Mouse (Mus musculus): ENCODE measurements around the gene Sult1a1. TPM values are rescaled to one million over a fixed set of nuclear protein-coding genes. Genes with fewer than 3 reads are reported as not detected.

Sult1a1 gene
- polyA plus RNA-seq, 1 experiment = 1.6 TPM

DNA sequence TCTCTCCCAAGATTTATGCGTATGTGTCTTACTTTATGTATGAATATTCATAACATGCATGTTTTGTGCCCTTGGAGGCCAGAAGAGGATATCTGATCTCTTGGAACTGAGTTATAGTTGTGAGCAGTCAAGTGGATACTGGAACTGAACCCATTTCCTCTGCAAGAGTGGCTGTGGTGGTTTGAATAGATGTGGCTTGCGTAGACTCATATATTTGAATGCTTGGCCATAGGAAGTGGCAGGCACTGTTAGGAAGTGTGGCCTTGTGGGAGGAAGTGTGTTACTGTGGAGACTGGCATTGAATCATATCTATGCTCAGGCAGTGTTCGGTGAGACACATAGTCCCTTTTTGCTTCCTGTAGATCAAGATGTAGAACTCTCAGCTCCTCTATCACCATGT is 20.5 kb downstream of the Sult1a1 start:
- DNase-seq (ENCODE audit: low read depth) = no peak
- TF ChIP-seq CTCF (IDR thresholded peaks at IDR 0.05; ENCODE audit: borderline replicate concordance, extremely low read depth, insufficient read depth, insufficient read length) (no peak), POLR2A (IDR thresholded peaks at IDR 0.05; ENCODE audit: borderline replicate concordance, extremely low read depth, insufficient read depth, insufficient read length, poor library complexity, severe bottlenecking) (no peak)

DNA sequence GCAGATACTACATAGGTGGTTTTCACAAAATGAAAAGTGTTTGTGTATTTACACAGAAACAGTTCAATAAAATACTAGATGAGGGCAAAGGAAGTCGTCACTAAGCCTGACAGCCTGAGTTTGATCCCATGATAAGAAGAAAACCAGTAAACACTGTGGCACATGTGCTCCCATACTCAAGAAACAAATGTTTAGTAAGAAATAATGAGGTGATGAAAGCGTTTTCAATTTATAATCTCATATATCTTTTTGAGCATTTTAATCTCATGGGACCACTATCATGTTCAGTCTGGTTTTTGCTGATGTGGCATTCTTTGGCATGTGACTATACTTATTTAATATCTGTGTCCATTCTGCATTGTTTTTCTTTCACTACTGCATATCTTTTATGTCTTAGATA is 22.2 kb downstream of the Sult1a1 start:
- TF ChIP-seq CTCF (IDR thresholded peaks at IDR 0.05; ENCODE audit: borderline replicate concordance, extremely low read depth, insufficient read depth, insufficient read length) = no peak
- TF ChIP-seq POLR2A (IDR thresholded peaks at IDR 0.05; ENCODE audit: borderline replicate concordance, extremely low read depth, insufficient read depth, insufficient read length, poor library complexity, severe bottlenecking) = no peak

GRCm38 (mm10) chr7:126650852-126651251 is 25.4 kb downstream of the Sult1a1 start:
- no peak for DNase-seq (ENCODE audit: low read depth)
- TF ChIP-seq CTCF (IDR thresholded peaks at IDR 0.05; ENCODE audit: borderline replicate concordance, extremely low read depth, insufficient read depth, insufficient read length) (no peak), POLR2A (IDR thresholded peaks at IDR 0.05; ENCODE audit: borderline replicate concordance, extremely low read depth, insufficient read depth, insufficient read length, poor library complexity, severe bottlenecking) (no peak)

More for the DNA sequence above, 22.2 kb downstream of the Sult1a1 start:
- DNase-seq (ENCODE audit: low read depth) = no peak

GRCm38 (mm10) chr7:126649231-126650051 is 26.8 kb downstream of the Sult1a1 start, which contains the start of gene Sgf29:
Sgf29 (plus strand) TSS chr7:126649309.
- peak; percentile 98 for DNase-seq (ENCODE audit: low read depth)
- peak; percentile 99 for TF ChIP-seq POLR2A (IDR thresholded peaks at IDR 0.05; ENCODE audit: borderline replicate concordance, extremely low read depth, insufficient read depth, insufficient read length, poor library complexity, severe bottlenecking)
- no peak for TF ChIP-seq CTCF (IDR thresholded peaks at IDR 0.05; ENCODE audit: borderline replicate concordance, extremely low read depth, insufficient read depth, insufficient read length)

GRCm38 (mm10) chr7:126648486-126648885 is 27.7 kb downstream of the Sult1a1 start:
- DNase-seq (ENCODE audit: low read depth) = peak; percentile 15
- TF ChIP-seq CTCF (IDR thresholded peaks at IDR 0.05; ENCODE audit: borderline replicate concordance, extremely low read depth, insufficient read depth, insufficient read length) (no peak), POLR2A (IDR thresholded peaks at IDR 0.05; ENCODE audit: borderline replicate concordance, extremely low read depth, insufficient read depth, insufficient read length, poor library complexity, severe bottlenecking) (no peak)

DNA sequence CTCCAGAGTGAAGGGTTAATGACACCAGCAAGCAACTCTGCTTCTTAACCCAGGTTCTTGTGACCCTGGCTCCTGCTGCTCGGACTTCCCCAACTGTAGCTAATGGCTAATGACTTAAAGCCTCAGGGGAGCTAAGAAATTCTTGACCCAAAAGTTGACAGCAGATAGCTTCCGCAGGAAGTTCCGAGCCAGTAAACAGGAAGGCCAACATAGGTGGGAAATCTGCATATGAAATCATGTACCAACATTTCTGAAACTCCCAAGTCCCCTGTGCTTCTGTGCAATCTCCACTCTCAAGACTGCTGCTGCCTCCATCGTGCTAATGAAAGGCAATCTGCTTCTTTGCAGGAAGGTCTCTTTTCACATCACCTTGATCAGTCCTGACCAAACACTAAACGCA is 30.5 kb downstream of the Sult1a1 start:
- DNase-seq (ENCODE audit: low read depth) = no peak
- TF ChIP-seq POLR2A (IDR thresholded peaks at IDR 0.05; ENCODE audit: borderline replicate concordance, extremely low read depth, insufficient read depth, insufficient read length, poor library complexity, severe bottlenecking) (no peak), CTCF (IDR thresholded peaks at IDR 0.05; ENCODE audit: borderline replicate concordance, extremely low read depth, insufficient read depth, insufficient read length) (no peak)

DNA sequence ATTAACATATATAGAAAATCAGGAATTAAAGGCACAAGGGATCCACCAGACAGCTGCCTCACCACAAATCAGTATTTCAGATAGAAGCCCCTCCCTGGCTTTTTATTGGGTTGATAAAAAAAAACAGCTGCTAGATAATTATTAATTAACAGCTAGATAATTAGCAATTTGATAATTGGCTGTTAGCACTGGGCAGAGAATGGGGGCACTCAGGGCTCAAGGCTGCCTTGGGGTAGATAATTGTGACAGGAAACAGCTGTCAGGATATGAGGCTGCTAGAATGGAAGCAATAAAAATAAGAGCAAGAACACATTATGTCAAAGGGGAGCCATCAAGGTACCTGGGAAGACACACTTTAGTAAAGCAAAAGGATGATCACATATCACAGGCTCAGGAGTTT is 31.3 kb downstream of the Sult1a1 start:
- no peak for TF ChIP-seq CTCF (IDR thresholded peaks at IDR 0.05; ENCODE audit: borderline replicate concordance, extremely low read depth, insufficient read depth, insufficient read length)
- no peak for TF ChIP-seq POLR2A (IDR thresholded peaks at IDR 0.05; ENCODE audit: borderline replicate concordance, extremely low read depth, insufficient read depth, insufficient read length, poor library complexity, severe bottlenecking)
- peak; percentile 2 for DNase-seq (ENCODE audit: low read depth)

- TF ChIP-seq CTCF (IDR thresholded peaks at IDR 0.05; ENCODE audit: borderline replicate concordance, extremely low read depth, insufficient read depth, insufficient read length) = no peak
- no peak for TF ChIP-seq POLR2A (IDR thresholded peaks at IDR 0.05; ENCODE audit: borderline replicate concordance, extremely low read depth, insufficient read depth, insufficient read length, poor library complexity, severe bottlenecking)
- no peak for DNase-seq (ENCODE audit: low read depth)
Measured at GRCm38 (mm10) chr7:126644345-126644744, 31.9 kb downstream of the Sult1a1 start.

DNA sequence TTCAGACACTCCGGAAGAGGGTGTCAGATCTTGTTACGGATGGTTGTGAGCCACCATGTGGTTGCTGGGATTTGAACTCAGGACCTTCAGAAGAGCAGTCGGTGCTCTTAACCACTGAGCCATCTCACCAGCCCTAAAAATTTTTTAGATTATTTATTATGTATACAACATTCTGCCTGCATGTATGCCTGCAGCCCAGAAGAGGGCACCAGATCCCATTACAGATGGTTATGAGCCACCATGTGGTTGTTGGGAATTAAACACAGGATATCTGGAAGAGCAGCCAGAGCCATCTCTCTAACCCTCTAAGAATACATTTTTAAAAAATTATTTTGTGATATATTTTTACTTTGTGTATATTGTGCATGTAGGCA is 33.0 kb downstream of the Sult1a1 start:
- DNase-seq (ENCODE audit: low read depth) = peak; percentile 55
- TF ChIP-seq CTCF (IDR thresholded peaks at IDR 0.05; ENCODE audit: borderline replicate concordance, extremely low read depth, insufficient read depth, insufficient read length) = peak; percentile 39; the same call in 1 of the 2 replicates

GRCm38 (mm10) chr7:126642545-126643243 is 33.5 kb downstream of the Sult1a1 start:
- no peak for DNase-seq (ENCODE audit: low read depth)

GRCm38 (mm10) chr7:126636733-126637520 is 39.3 kb downstream of the Sult1a1 start:
- TF ChIP-seq CTCF (IDR thresholded peaks at IDR 0.05; ENCODE audit: borderline replicate concordance, extremely low read depth, insufficient read depth, insufficient read length) = peak; percentile 63; the same call in 1 of the 2 replicates
- TF ChIP-seq POLR2A (IDR thresholded peaks at IDR 0.05; ENCODE audit: borderline replicate concordance, extremely low read depth, insufficient read depth, insufficient read length, poor library complexity, severe bottlenecking) = no peak
- DNase-seq (ENCODE audit: low read depth) = peak; percentile 54

More at GRCm38 (mm10) chr7:126642545-126643243, 33.5 kb downstream of the Sult1a1 start:
- TF ChIP-seq POLR2A (IDR thresholded peaks at IDR 0.05; ENCODE audit: borderline replicate concordance, extremely low read depth, insufficient read depth, insufficient read length, poor library complexity, severe bottlenecking) (no peak), CTCF (IDR thresholded peaks at IDR 0.05; ENCODE audit: borderline replicate concordance, extremely low read depth, insufficient read depth, insufficient read length) (no peak)
